ENCODE assay signal across 13 mouse cellular contexts in the genomic region with DNA sequence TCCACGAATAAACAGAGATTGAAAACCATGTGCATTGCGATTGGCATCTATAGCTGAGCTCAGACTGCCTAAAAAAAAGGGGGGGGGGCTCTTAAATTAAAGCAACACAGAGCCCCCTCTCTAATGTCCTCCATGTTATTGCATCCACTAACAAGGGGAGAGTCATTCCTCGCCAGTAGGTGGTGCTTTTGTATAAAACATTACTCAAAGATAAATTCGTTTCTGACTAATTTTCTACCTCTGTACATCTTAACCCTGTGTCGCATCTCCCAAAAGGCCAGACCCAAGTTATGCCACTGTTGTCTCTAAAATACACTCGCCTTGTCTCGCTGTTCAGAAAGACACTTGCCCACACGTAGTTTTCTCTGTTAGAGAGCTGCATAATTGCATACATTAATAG.
DNase-seq lines count a peak whose midpoint lies in the region; ATAC-seq lines count a peak whose summit lies in the region.
"Had no signal": no experiment of that assay in that cellular context is flagged by ENCODE, and none has a peak within 500 bp of the region (broad histone marks: within the 10 kb centered on the region; RNA-seq: fewer than 3 reads in every experiment).

No protein-coding gene starts in this region.

- no peak overlapping the region for H3K27ac ChIP-seq in embryonic facial prominence, embryonic 11.5 days (replicated peaks; ENCODE audit: low read depth, low read length)
- H3K27ac ChIP-seq in embryonic facial prominence, embryonic 10.5 days (replicated peaks): no peak overlapping the region
- H3K27ac ChIP-seq in midbrain, embryonic 14.5 days (replicated peaks; ENCODE audit: low read depth, low read length): no peak overlapping the region
- H3K27ac ChIP-seq in kidney, embryonic 16.5 days (ENCODE audit: low read length): no peak overlapping the region
- H3K27ac ChIP-seq: embryonic facial prominence, embryonic 13.5 days; heart, embryonic 10.5 days; liver, embryonic 13.5 days had no signal

- DNase-seq in embryonic facial prominence, embryonic 11.5 days (ENCODE audit: low spot score): peak; percentile 39
- DNase-seq in embryonic facial prominence, embryonic 10.5 days (ENCODE audit: low spot score): no peak
- DNase-seq in NIH3T3 (ENCODE audit: low read depth): peak; percentile 39
- DNase-seq in embryo, embryonic 10.5 days (ENCODE audit: low spot score): peak; percentile 40
- peak; percentile 83 for DNase-seq in midbrain, embryonic 14.5 days
- DNase-seq in frontal cortex, postnatal 10 days (ENCODE audit: low spot score in 2 of 2): no peak
- DNase-seq in thymus, adult 18-20 months: no peak
- DNase-seq: kidney, postnatal 25 days; liver, embryonic 13.5 days; spleen, adult 18-20 months had no signal

- H3K9me3 ChIP-seq in embryonic facial prominence, embryonic 11.5 days (replicated peaks; ENCODE audit: control insufficient read depth, low read length): no peaks in the 10 kb centered on the region
- H3K9me3 ChIP-seq in embryonic facial prominence, embryonic 10.5 days: no peaks in the 10 kb centered on the region
- H3K9me3 ChIP-seq in midbrain, embryonic 14.5 days (ENCODE audit: control insufficient read depth, low read length): no peaks in the 10 kb centered on the region
- H3K9me3 ChIP-seq in kidney, embryonic 16.5 days (ENCODE audit: low read length): no peaks in the 10 kb centered on the region
- H3K9me3 ChIP-seq: embryonic facial prominence, embryonic 13.5 days; heart, embryonic 10.5 days; liver, embryonic 13.5 days had no signal

- 57% methylated on average over 8 of the region's 8 CpGs for WGBS in embryonic facial prominence, embryonic 11.5 days
- 70% methylated on average over 8 of the region's 8 CpGs for WGBS in embryonic facial prominence, embryonic 10.5 days
- 44% methylated on average over 8 of the region's 8 CpGs for WGBS in midbrain, embryonic 14.5 days
- WGBS in kidney, embryonic 16.5 days: 66% methylated on average over 8 of the region's 8 CpGs

- H3K4me3 ChIP-seq in embryonic facial prominence, embryonic 11.5 days (ENCODE audit: low read depth, low read length): no peak overlapping the region
- H3K4me3 ChIP-seq in embryonic facial prominence, embryonic 10.5 days: no peak overlapping the region
- no peak overlapping the region for H3K4me3 ChIP-seq in midbrain, embryonic 14.5 days (replicated peaks; ENCODE audit: low read depth, low read length)
- no peak overlapping the region for H3K4me3 ChIP-seq in kidney, embryonic 16.5 days (ENCODE audit: low read length)
- H3K4me3 ChIP-seq: embryonic facial prominence, embryonic 13.5 days; heart, embryonic 10.5 days; liver, embryonic 13.5 days had no signal

- no peak overlapping the region for H3K4me2 ChIP-seq in embryonic facial prominence, embryonic 11.5 days (ENCODE audit: low read depth, low read length)
- H3K4me2 ChIP-seq in midbrain, embryonic 14.5 days (ENCODE audit: low read length): peak overlapping the region; percentile 40
- H3K4me2 ChIP-seq in kidney, embryonic 16.5 days (replicated peaks; ENCODE audit: low read depth, low read length): no peak overlapping the region
- H3K4me2 ChIP-seq: embryonic facial prominence, embryonic 13.5 days; liver, embryonic 13.5 days had no signal

- no peaks in the 10 kb centered on the region for H3K27me3 ChIP-seq in embryonic facial prominence, embryonic 11.5 days (ENCODE audit: control insufficient read depth, insufficient read depth, low read length)
- H3K27me3 ChIP-seq in embryonic facial prominence, embryonic 10.5 days (replicated peaks; ENCODE audit: low read depth, poor library complexity, severe bottlenecking): no peaks in the 10 kb centered on the region
- H3K27me3 ChIP-seq in midbrain, embryonic 14.5 days (ENCODE audit: control insufficient read depth, insufficient read depth, low read length): no peaks in the 10 kb centered on the region
- no peaks in the 10 kb centered on the region for H3K27me3 ChIP-seq in kidney, embryonic 16.5 days (ENCODE audit: insufficient read depth, low read length)
- H3K27me3 ChIP-seq: embryonic facial prominence, embryonic 13.5 days; liver, embryonic 13.5 days had no signal

- ATAC-seq in embryonic facial prominence, embryonic 11.5 days (replicated peaks; ENCODE audit: insufficient number of reproducible peaks, low FRiP score, low TSS enrichment, low read depth): no peak
- ATAC-seq in midbrain, embryonic 14.5 days (ENCODE audit: low FRiP score, low TSS enrichment): peak; percentile 49
- no peak for ATAC-seq in kidney, embryonic 16.5 days (ENCODE audit: low FRiP score, low TSS enrichment)

- no peak overlapping the region for H3K9ac ChIP-seq in embryonic facial prominence, embryonic 11.5 days (replicated peaks; ENCODE audit: low read length)
- no peak overlapping the region for H3K9ac ChIP-seq in midbrain, embryonic 14.5 days (replicated peaks; ENCODE audit: low read length)
- H3K9ac ChIP-seq in kidney, embryonic 16.5 days (replicated peaks; ENCODE audit: low read length): no peak overlapping the region
- H3K9ac ChIP-seq: embryonic facial prominence, embryonic 13.5 days; liver, embryonic 13.5 days had no signal

- no peaks in the 10 kb centered on the region for H3K36me3 ChIP-seq in embryonic facial prominence, embryonic 11.5 days (replicated peaks; ENCODE audit: control insufficient read depth, insufficient read depth, low read depth, low read length)
- H3K36me3 ChIP-seq in embryonic facial prominence, embryonic 10.5 days (replicated peaks): no peaks in the 10 kb centered on the region
- no peaks in the 10 kb centered on the region for H3K36me3 ChIP-seq in midbrain, embryonic 14.5 days (ENCODE audit: control insufficient read depth, insufficient read depth, low read length)
- no peaks in the 10 kb centered on the region for H3K36me3 ChIP-seq in kidney, embryonic 16.5 days (ENCODE audit: insufficient read depth, low read length)
- H3K36me3 ChIP-seq: liver, embryonic 13.5 days had no signal

- no peaks in the 10 kb centered on the region for H3K4me1 ChIP-seq in embryonic facial prominence, embryonic 11.5 days (ENCODE audit: control insufficient read depth, insufficient read depth, low read length)
- no peaks in the 10 kb centered on the region for H3K4me1 ChIP-seq in embryonic facial prominence, embryonic 10.5 days
- no peaks in the 10 kb centered on the region for H3K4me1 ChIP-seq in midbrain, embryonic 14.5 days (ENCODE audit: control insufficient read depth, insufficient read depth, low read length)
- no peaks in the 10 kb centered on the region for H3K4me1 ChIP-seq in kidney, embryonic 16.5 days (ENCODE audit: insufficient read depth, low read length)
- H3K4me1 ChIP-seq: embryonic facial prominence, embryonic 13.5 days; heart, embryonic 10.5 days; liver, embryonic 13.5 days had no signal

Comparison
In these comparisons a context has a peak if more than half of its experiments do, and no peak if none do; other contexts are left out.
1. DNase-seq: peak in embryonic facial prominence, embryonic 11.5 days (single experiment), NIH3T3 (single experiment), embryo, embryonic 10.5 days (single experiment) and midbrain, embryonic 14.5 days (single experiment); none in embryonic facial prominence, embryonic 10.5 days (single experiment), frontal cortex, postnatal 10 days (0 of 2) and thymus, adult 18-20 months (0 of 2).